Mouse (Mus musculus) activated CD4-positive, CD25-positive, alpha-beta regulatory T cell, adult 4 months (primary cell): ENCODE results near the gene Jarid2. TPM values are rescaled to one million over a fixed set of nuclear protein-coding genes. Genes with fewer than 3 reads are reported as not detected.
"Not testable (repeated sequence)": the region's sequence is repeated elsewhere in the genome, so short reads cannot be mapped to it uniquely, and the experiment has no call there.

Experiments used
- ATAC-seq: one replicate; pipeline ENCODE4 v1.8.0; 2017
- polyA plus RNA-seq, 2 experiments: library from polyadenylated mRNA; unstranded; fragments of 100-300 nt; shearing (Covaris generic); gene quantifications; one replicate each; pipeline ENCODE4 v1.2.1; 2017

Jarid2 gene
- polyA plus RNA-seq = 10 to 100 TPM; 47.3 to 58.1 TPM

DNA sequence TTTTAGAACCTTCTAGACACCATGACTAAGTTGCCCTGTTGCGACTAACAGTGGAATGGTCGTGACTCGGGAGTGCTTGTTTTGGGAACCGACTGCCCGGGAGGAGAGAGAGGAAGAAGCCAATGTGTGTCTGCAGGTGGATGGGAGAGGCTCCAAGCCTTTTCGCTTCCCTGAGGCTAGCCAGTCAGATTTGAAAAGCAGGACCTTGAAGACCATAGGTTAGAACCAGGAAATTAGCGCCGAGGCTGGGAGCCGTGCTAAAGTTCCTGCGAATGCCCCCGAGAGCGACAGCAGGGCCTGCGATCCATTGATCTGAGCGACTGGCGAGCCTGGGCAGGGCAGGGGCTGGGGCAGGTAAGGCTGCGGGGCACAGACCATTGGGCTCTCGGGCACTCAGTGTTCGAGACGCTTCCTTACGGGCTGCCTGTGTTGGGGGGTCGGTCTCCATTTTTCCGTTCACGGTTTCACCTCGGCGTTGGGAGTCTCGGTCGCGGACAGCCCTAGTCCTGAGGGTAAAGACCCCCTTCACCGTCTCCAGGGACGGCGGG is at the start of gene Jarid2:
TSS of gene Jarid2 (plus strand) at position 51 of the 548 bp plus-strand sequence.
- no peak for ATAC-seq

DNA sequence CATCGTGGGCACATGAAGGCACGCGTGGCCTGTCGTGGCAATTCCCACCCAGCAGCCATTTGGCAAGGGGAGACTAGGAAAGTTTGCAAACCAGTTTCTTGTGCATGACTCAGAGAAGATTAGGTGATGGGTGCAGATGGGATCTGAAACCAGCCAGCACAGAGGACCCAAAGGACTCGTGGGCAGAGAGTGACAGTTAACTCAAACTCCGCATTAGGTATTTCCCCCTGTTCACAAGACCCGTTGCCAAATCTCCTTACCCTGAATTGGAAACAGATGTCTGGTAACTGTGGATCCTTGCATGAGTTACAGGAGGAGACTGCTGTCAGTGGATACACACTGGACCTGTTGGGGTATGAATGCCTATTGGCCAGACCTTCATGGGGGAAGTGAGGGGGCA is 48.2 kb upstream of the Jarid2 start:
- ATAC-seq = no peak

DNA sequence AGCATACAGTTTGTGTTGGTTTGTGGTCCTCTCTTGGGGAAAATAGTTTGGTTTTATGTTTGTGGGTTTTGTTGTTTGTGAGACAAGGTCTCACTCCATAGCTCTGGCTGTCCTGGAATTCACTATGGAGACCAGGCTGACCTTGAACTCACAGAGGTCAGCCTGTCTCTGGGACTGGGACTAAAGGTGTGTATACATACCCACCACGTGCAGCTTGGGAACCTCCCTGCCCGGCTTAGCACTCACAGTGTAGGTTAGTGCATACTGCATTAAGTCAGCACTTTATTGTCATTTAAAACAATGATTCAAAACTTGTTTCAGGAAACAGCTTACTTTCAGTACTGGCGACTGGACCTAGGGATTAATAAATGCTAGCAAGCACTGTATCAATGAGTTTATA is 41.1 kb upstream of the Jarid2 start:
- no peak for ATAC-seq

DNA sequence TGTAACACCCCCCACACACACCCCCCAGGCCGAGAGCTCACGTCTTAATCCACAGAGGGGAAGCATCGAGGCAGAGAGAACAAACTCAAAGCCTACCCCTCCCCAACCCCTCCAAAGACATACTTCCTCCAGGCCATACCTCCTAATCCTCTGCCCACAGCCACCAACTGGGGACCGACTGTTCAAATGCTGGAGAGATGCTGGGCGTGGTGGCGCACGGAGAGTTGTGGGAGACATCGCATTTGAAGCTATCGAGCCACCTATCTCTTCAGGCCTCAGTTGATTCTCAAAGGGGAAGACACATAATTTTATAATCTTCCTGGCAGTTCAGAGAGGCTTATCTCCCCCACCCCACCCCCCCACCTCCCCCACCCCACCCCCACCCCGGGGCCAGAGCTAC is 31.6 kb upstream of the Jarid2 start:
- ATAC-seq = no peak

DNA sequence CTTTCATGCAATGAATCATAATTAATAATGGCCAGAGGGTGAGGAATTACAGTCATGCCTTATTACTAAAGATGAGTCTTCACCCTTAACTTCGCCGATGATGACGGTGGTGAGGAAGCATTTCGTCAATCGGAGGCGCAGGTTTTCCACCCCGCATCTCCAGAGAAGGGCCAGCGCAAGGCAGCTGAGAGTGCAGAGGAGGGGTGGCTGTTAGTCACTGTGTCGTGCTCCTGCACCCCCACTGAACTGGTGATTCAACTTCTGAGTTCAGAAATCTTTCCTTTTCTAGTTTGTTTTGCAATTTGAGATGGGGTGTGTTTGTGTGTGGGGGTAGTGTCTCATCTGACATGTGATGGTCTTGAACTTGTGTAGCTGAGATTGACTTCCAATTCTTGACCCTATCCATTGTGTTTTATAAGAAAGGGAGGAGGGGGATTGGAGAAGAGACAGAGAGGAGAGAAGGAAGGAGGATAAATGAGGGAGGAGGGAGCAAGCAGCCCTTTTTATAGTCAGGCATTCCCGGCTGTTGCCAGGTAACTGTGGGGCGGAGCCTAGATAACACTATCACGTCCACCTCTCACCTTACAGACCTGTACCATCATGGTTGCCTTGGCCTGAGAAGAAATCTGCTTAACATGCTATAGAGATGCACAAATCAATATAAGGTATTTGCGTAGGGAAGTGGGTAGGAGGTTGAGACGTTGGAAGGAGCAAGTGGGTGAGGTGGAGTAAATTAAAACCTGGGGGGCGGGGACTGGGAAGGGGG is 25.1 kb upstream of the Jarid2 start:
- no peak for ATAC-seq

DNA sequence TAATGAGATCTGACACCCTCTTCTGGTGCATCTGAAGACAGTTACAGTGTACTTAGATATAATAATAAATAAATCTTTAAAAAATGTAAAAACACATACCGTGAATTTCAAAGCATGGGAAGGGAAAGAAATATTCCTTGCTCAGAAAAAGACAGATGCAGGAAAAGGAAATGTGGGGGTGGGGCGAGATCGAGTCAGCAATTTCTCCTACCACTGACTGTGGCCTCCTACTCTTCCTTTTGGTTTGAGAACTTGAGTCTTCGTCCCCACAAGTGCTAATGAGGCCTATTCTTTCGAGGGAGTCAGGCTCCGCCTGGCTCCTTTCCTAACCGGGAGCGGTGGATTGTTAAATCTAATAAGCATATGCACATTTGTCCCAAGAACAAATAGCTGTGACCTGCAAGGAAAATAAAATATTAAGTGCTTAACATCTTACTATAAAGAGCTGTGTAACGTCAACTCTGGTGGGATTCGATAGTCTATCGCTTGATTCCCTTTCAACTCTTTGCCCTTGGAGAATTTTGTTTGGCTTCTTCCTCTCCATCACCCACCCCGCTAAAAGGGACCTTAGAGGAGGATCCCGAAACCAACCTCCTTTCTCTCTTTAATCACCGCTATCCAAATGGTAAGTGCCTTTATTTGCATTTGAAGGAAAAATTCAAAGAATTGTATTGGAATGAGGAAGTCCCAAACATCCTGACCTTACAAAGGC is 24.1 kb upstream of the Jarid2 start:
- ATAC-seq = no peak

DNA sequence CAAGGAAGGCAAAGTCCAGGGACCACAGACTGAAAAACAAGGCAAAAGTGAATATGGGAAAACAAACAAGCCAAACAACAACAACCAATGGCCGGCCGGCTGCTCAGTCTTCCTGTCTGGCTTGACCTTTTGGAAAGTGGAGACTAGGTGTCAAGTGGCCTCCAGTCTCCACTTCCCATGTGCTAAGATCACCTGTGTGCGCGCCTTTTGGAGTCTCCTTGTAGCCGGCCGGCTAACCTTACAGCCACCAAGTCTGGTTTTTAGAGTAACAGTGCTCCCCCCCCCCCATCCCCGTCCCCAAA is 23.6 kb upstream of the Jarid2 start:
- ATAC-seq = no peak

DNA sequence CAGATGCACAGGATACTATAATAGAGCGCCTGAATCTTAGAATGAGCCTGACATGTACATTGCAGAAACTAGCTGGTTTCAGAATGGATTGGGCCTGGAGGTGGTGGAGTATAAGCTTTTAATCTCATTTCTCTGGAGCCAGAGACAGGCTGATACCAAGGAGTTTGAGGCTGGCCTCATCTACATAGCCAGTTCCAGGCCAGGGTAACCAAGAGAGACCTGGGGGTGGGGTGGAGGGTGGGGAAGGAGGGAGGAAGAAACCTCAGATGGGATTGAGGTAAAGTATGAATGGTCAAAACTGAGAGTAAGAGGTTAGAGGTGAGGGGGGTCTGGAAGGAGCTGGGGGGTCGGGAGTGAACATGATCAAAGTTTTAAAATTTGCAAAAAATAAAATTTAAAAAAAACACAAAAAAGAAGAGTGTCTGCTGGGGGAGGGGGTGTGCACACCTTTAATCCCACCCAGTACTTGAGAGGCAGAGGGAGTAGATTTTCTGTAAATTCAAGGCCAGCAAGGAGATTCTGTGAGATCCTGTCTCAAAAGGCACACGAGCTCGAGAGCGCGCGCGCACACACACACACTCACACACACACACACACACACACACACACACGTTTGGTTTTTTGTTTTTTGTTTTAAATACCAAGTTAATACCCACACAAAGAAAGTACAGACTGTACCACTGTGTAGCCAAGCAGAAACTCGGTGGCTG is 22.9 kb upstream of the Jarid2 start:
- ATAC-seq = no peak

DNA sequence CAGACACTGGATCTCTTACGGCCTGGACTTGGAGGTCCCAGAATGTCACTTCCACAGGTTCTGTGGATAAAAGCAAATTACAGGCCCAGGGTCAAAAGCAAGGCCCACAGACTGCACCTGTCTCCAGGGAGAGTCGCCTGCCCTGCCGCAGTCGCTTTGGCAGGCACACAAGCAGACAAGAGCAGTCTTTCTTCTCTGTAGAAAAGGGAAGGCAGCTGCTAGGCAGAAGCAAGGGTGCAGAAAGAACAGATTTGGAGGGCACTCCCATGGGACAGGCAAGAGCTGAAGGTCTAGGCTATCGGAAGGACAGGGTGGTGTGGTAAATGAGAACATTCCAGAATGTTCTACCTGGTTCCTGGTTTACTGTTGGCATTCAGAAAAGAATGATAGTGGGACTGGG is 22.1 kb upstream of the Jarid2 start:
- ATAC-seq = no peak

DNA sequence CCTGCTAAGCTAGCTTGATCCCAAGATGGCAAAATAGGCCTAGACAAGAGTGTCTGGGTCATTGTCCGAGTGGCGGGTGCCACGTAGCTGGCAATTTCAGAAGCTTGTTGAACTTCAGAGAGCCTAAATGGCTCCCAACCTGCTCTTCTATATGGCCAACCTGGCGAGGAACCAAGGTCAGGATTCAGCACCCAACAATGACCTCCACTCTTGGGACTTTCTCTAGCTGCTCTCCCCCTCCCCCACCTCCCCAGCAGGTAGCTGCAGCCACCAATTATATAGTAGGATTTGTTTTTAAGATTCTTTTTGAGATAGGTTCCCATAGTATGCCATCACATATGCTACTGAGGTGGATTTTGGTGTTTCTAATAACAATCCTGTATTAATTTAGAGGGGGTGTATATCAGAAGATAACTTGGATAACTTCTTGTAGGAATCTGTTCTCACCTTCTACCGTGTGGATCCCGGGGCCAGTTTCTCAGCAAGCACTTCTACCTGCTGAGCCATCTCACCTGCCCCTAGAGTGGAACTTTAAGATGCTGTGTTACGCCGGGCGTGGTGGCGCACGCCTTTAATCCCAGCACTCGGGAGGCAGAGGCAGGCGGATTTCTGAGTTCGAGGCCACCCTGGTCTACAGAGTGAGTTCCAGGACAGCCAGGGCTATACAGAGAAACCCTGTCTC is 20.8 kb upstream of the Jarid2 start:
- ATAC-seq = no peak

DNA sequence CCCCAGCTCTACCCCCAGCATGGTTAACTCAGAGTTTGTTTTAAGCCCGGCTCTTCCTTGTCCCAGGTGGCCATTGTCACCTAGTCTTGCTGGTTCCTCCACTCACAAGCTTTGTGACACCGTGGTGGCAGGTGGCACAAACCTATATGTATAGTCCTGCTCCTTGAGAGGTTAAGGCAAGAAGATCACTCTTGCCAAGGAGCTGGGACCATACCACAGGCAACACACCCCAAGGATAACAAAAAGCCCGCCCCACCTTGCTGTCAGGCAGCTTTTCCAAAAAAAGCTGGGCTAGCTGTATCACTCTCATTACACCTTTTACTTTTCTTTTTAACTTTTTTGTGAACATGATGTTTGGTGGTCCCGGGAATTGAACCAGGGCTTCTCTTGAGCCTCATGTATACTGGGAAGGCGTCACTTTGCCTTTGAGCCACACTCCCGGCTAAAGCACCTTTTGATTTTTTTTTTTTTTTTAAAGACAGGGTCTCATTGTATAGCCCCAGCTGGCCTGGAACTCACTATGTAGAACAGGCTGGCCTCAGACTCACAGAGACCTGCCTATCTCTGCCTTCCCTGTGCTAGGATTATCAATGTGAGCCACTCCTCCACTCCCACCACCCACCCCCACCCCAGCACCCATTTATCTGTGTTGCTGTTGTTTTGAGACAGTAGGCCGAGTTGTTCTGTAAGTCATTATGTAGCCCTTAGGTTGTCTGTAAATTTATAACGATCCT is 19.4 kb upstream of the Jarid2 start:
- ATAC-seq = no peak

DNA sequence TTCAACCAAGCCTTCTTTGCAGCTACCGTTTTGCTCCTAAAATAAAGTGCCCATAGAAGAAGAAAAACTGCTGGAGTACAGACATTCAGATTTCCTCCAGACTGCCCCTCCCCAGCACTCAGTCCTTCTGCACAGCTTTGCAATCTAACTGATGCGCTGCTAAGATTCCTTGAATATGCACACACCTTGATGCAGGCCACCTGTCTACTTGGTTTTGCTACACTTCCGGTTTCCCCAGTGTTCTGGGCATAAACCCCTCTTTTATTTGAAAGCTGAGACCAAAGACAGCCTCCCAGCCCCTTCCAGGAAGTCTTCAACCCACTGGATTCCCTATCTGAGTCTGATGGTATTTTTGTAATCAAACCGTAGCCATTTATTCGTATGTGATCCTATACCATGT is 18.2 kb upstream of the Jarid2 start:
- no peak for ATAC-seq

DNA sequence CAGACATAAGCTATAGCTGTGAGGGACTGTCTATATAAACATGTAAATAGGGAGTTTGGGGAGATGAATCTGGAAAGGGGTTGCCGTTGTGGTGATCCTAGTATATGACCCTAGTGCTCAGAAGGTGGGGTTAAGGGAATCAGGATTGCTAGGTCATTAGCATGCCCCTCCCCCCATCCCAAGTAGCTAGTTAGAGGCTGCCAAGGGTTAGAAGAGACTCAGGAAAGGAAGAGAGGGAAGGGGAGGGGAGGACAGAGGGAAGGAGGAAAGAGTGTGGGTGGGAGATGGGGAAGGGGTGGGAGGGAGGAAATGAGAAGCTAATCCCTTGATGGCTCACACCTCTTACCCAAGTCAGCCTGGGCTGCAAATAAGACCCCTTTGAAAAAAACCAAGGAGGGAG is 17.4 kb upstream of the Jarid2 start:
- ATAC-seq = no peak

DNA sequence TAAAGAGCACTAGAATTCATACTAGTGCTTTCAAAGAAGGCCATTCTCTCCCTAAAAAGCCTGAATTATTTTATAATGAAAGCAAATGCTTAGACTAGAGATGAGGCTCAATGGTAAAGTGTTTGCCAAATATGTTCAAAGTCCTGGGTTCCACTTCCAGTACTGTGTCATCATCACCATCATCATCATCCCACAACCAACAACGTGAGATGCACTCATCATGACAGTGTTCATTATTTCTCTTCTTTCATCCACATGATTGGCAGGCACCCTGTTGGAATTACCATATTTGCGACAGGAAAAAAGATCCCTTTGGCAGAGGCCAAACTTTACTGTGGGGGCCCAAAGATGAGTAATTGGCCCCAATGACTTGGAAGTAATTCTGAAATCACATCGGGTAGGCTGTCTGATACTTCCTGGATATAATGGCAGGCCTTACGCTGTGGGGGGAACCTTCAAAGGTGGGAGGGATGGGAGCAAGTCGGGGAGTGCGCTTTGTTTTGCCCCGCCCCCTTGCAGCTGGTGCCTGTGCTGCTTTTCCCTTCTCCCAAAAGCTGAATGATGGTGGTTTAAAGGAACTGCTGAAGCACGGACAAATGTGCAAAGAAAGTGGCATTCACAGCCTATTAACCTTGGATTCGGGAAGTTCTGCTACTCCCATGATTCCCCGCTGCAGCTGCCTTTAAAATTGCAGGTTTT is 13.9 kb upstream of the Jarid2 start:
- no peak for ATAC-seq

DNA sequence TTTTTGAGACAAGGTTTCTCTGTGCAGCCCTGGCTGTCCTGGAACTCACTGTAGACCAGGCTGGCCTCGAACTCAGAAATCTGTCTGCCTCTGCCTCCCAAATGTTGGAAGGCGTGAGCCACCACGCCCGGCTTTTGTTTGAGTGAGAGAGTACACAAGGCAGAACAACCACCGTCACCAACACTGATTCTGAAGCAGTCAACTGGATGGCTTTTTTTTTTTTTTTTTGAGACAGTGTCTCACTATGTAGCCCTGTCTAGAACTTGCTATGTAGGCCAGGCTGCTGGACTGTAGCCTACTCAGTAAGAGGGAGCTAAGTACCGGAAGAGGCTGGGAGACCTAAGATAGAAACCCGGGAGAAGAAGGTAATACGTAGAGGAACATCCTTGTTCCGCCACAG is 11.4 kb upstream of the Jarid2 start:
- no peak for ATAC-seq

DNA sequence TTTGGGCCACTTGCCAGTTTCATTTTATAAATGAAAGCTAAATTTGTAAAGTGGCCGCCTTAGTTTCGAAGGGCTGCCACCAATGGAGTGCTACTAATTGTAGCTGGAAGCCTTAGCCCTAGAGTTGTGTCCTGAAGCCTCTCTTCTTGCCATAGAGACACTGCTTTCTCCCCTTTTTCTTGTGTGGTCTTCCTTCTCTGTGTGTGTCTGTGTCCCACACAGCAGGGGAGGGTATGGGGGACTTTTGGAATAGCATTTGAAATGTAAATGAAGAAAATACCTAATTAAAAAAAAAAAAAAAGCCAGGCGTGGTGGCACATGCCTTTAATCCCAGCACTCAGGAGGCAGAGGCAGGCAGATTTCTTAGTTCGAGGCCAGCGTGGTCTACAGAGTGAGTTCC is 10.8 kb upstream of the Jarid2 start:
- ATAC-seq = not testable (repeated sequence)

DNA sequence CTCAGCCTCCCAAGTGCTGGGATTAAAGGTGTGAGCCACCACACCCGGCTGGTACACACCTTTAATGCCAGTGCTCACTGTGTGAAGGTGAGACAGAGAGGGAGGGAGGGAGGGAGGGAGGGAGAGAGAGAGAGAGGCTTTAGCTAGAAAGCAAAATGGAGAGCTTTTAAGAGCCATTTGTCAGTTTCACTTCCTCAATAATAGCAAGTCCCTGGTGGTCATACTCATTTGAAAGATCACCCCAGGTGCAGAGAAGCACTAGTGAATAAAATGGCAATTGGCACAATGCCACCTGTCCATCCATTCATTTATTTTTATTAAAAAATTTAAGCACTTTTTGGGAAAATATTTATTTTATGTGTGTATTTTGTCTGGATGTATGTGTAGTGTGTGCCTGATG is 9.2 kb upstream of the Jarid2 start:
- ATAC-seq = no peak

DNA sequence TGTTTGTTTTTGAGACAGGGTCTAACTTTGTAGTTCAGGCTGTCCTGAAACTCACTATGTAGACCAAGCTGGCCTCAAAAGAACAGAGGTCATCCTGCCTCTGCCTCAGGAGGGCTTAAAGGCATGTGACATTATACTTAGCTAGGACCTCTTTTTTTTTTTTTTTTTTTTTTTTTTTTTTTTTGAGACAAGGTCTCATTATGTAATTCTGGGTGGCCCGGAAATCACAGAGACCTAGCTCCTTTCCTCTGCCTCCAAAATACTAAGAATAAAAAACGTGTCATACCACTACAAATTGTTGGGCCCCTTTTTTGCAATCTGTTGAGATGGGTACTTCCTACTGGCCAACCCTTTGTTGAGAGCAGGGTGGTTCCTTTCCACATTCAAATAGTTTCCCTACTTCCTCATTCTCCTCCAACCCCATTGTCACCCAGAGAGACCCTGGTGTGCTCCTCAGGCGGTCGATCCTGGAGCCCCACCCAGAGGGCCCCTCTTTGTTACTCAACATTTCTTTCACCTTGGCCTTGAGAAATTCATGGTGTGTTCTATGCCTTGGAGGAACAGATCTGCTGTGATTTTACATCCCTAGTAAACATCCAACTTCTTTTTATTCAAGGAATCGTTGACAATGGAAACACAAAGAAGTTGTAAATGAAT is 7.3 kb upstream of the Jarid2 start:
- ATAC-seq = no peak

DNA sequence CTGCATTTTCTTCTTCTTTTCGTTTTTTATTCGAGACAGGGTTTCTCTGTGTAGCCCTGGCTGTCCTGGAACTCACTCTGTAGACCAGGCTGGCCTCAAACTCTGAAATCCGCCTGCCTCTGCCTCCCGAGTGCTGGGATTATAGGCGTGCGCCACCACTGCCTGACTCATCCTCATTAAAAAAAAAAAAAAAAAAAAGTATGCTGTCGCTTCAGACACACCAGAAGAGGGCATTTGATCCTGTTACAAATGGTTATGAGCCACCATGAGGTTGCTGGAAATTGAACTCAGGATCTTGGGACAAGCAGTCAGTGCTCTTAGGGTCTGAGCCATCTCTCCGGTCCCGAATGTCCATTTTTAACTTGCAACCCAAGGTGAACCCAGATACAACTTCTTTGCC is 5.8 kb upstream of the Jarid2 start:
- ATAC-seq = not testable (repeated sequence)

DNA sequence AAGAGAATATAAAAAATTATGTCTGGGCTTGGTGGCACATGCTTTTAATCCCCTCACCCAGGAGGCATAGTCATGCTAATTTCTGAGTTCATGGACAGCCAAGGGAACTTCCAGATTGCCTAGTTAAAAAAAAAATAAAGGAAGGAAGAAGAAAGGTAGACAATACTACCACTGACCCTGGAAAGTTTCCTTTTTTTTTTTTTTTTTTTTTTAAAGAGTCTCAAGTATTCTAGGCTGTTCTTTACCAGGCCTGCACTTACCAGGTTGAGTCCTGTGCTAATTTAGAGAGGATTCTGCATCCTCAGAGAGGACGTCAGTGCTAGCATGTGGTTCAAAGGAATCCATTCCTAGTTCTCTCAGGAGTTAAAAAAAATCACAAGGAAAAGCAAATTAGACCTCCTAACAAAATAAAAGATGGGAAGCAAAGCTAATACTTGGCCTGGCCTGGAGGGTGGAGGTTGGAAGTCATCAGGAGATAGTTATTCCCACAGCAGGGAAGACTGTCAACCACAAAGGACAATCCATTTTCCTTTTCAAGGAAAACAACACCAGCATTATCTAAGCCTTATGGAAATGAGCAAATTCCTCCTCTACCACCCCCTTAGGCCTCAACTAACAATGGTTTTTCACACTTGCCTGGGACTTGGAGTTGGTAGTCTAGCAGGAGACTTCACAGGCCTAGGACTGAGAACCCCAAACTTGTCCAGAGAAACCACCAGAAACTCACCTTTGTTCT is 961 bp upstream of the Jarid2 start:
- no peak for ATAC-seq
